Mouse (Mus musculus) gastrocnemius, postnatal 10 days (tissue): ENCODE results near the gene Olfr944. TPM values are rescaled to one million over a fixed set of nuclear protein-coding genes. Genes with fewer than 3 reads are reported as not detected.

Experiments
- DNase-seq: peaks from one replicate; pipeline ENCODE4 v3.0.0; 2021; ENCODE audit warnings: mixed read lengths
- long read RNA-seq, 2 experiments: library from polyadenylated mRNA; stranded (forward); transcript quantifications; one replicate each; pipeline ENCODE4 v2.0.0; 2021
- total RNA-seq, 2 experiments: library from RNA; stranded (reverse); gene quantifications; 2 replicates each; pipeline ENCODE4 v1.2.3; 2021

Gene Olfr944
- not detected for total RNA-seq
- long read RNA-seq, experiment 1: 0 reads
- long read RNA-seq, experiment 2: 0 reads

GRCm38 (mm10) chr9:39201620-39202019 is at the start of gene Olfr944:
TSS of gene Olfr944 (plus strand) at chr9:39201920.
- DNase-seq: no peak

GRCm38 (mm10) chr9:39152401-39152800 is 49.3 kb upstream of the Olfr944 start:
- no peak for DNase-seq

- no peak for DNase-seq
Observed at GRCm38 (mm10) chr9:39166004-39166403, 35.7 kb upstream of the Olfr944 start, which contains the start of gene Olfr943. TSS of gene Olfr943 (plus strand) at chr9:39166304.

GRCm38 (mm10) chr9:39249894-39250293 is 48.2 kb downstream of the Olfr944 start, which contains the start of gene Olfr1537:
TSS of gene Olfr1537 (minus strand) at chr9:39249994.
- DNase-seq: no peak

Other genes starting within 250 kb of the Olfr944 start
- gene Olfr933, start 229.6 kb upstream of the Olfr944 start, total RNA-seq: not detected
- not detected for gene Olfr934, start 213.6 kb upstream of the Olfr944 start, total RNA-seq
- gene Olfr935, start 202.2 kb upstream of the Olfr944 start, total RNA-seq: not detected
- gene Olfr146, start 178.5 kb upstream of the Olfr944 start, total RNA-seq: not detected
- not detected for gene Olfr937, start 137.0 kb upstream of the Olfr944 start, total RNA-seq
- not detected for gene Olfr938, start 123.0 kb upstream of the Olfr944 start, total RNA-seq
- not detected for gene Olfr27, start 73.8 kb upstream of the Olfr944 start, total RNA-seq
- gene Olfr943, start 35.6 kb upstream of the Olfr944 start, total RNA-seq: not detected
- not detected for gene Olfr1537, start 48.1 kb downstream of the Olfr944 start, total RNA-seq
- gene Olfr945, start 74.9 kb downstream of the Olfr944 start, total RNA-seq: not detected
- not detected for gene Olfr948, start 124.1 kb downstream of the Olfr944 start, total RNA-seq
- gene Olfr951, start 185.5 kb downstream of the Olfr944 start, total RNA-seq: not detected
- not detected for gene Olfr952, start 225.2 kb downstream of the Olfr944 start, total RNA-seq